Mouse (Mus musculus) layer of hippocampus, adult 18-20 months (tissue): ENCODE results near the gene Aym1. TPM values are rescaled to one million over a fixed set of nuclear protein-coding genes. Genes with fewer than 3 reads are reported as not detected.
"Not testable (repeated sequence)": the region's sequence is repeated elsewhere in the genome, so short reads cannot be mapped to it uniquely, and the experiment has no call there.

Experiments
- DNase-seq, 2 experiments: peaks; one replicate each; pipeline ENCODE4 v3.0.0; 2022; ENCODE audit warnings: low spot score in 2 of 2
- total RNA-seq, 2 experiments: library from RNA; stranded (reverse); gene quantifications; 2 replicates each; pipeline ENCODE4 v1.2.3; 2021

Gene Aym1
- total RNA-seq, 2 experiments from 2014 or later, result not detected

DNA sequence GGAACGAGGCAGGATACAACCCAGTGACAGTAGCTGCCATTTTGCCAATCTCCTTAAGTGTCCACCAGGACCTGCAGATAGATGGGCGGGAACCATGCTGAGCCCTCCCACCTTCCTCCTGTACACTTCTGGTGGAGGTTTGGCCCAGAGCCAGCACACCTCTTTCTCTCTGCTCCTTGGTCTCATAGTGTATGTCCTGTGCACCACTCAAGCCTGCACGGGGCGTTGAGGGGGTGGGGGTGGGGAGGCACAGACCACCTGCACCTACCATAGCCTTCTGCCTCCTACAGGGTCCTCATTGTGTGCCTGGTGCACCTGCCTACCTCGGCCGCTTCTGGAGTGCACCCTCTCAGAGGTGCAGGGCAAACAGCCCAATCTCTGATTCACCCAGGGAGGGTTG is 4.5 kb upstream of the Aym1 start:
- no peak for DNase-seq

DNA sequence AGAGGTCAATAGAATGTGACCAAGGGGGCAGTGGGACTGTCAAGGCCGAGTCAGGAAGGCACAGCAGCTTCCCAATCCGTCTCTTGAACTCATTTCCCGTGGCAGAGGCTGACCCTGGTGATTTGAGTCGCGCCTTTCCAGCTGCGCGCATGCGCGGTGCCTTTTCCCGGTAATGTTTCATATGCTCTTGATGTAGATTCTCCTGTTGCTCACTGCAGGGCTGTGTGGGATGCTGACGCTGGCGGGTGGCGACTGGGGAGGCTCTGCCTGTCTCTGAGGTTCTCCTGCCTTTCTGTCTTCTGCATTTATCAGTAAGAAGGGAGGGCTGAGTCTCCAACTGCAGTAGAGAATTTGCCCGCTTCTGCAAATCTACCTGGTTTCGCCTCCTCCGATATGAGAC is 2.8 kb upstream of the Aym1 start:
- peak; percentile 48 to 60 for DNase-seq

DNA sequence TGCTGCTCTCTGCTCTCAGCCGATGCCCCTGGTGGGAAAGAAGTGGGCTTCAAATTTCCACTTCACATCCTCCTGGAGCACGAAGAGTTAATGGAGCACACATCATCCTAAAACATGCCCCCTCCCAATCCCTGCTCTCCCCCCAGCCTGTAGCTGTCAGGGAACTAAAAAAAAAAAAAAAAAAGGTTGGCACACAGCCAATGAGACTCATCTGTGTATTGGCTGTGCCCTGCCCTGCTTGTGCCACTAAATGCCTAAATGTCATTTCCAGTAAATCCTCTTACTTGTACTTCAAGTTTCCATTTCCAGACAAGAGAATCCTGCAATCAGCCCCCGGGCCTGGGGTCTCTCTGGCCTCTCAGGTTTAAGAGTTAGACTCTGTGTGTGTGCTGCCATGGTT is 562 bp downstream of the Aym1 start:
- DNase-seq, result peak in 1 of 2 experiments; percentile 30

DNA sequence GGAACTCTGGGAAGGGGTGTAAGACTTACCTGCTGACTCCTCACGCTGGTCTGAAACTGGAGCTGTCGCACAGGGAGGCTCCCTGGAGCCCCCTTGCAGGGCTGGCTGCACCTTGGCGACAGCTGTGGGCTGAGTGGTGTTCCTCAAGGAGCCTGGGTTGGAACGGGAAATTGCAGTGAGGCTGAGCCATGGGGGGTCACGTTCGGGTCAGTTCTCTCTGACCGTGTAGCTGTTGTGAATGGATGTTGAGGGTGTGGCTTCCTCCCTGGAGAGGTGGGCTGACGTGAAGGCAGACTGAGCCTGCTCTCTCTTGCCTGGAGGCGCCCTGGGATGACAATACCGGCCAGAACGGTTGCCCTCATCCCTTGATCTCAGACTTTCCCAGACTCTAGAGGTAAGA is 1.7 kb downstream of the Aym1 start:
- DNase-seq, result no peak

DNA sequence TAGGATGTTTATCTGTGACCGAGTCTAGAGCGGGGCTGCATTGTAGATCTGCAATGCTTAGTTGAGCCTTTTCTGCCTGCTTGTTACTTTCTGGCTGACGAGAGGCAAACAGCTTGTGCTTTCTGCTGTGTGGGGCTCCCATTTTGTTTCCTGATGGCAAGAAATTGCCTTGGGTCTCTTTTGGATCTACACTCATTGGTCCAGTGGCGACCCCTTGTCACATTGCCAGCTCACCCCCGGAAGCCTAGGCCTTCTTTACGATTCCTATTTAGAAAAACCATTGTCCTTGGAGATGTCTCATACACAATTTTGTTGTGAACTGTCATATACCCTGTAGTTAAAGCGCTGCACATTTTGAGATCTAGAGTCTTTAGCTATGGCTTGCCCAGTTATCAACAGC is 4.2 kb downstream of the Aym1 start:
- DNase-seq, result no peak

DNA sequence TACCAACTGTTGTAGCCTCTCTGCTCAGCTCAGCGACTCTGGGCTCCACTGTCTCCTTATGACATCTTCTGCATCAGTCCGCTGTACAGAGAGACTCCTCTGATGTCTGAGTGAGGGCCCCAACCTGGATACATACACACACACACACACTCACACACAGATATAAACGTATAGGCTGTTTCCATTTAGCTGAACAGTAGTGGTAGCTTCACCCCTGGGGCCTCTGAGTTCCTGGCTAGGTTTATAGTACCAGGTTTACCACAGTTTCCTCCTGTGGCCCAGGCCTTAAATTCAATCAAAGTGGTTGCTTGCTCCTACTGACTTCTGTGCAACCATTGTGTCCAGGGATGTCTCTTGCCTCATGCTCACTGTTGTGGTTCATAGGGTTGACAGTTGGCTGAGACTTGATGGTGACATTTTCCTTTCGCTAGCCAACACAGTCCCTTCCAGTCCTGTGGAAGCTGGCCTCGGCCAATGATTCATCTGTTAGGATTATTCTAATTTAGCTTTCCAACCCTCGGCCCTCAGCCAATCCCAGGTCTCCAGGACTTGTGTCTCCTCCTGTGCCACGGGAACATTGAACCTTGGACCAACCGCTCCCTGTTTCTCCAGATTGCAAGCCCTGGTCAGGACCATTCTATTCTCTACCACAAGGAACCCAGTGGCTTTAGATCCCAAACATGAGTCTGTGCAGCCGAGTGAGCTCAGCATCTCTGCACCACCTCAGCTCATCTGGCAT is 5.3 kb downstream of the Aym1 start:
- no peak for DNase-seq

DNA sequence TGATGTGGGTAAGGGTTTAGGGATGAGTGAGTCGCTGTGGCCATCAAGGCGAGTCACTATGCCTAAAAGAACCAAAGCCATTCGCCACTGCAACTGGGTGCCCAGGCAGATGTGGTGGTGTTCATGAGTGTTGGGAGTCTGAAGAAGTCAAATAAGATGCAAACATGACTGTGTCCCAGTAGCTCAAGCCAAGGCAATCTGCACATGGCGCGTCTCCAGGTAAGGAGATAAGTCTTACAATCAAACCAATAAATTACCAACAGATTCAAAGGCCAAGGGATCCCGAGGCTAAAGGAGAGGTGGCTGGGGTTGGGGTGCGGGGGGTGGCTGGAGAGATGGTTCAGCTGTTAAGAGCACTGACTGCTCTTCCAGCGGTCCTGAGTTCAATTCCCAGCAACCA is 6.1 kb downstream of the Aym1 start:
- no peak for DNase-seq

DNA sequence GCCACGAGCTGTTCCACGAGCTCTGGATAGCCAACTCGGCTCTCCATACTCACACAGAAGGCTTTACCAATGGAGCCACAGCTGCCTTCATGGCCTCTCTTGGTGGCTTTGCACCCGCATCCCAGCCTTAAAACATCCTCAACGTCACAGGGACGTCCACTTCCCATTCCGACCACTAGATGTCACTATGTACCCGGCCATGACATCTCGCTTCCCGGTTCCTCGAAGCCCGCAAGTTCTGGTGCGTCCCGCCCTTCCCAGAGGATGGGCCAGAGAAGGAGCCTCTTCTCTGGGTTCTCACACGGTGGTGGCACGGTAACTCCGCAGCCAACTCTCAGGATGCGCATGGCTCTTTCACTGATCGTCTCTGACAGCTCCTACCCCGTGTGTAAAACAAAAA is 8.8 kb downstream of the Aym1 start:
- peak; percentile 68 to 95 for DNase-seq

DNA sequence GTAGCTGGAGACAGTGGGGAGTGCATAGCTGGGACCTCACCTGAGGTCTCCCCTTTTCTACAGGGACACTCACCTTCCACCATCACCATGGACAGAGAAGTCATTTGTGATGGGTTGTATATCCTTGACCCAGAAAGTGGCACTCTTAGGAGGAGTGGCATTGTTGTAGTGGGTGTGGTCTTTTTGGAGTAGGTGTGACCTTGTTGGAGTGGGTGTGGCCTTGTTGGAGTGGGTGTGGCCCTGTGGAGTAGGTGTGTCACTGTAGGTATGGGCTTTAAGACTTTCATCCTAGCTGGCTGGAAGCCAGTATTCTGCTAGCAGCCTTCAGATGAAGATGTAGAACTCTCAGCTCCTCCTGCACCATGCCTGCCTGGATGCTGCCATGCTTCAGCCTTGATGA is 10.6 kb downstream of the Aym1 start:
- DNase-seq, result not testable (repeated sequence)

DNA sequence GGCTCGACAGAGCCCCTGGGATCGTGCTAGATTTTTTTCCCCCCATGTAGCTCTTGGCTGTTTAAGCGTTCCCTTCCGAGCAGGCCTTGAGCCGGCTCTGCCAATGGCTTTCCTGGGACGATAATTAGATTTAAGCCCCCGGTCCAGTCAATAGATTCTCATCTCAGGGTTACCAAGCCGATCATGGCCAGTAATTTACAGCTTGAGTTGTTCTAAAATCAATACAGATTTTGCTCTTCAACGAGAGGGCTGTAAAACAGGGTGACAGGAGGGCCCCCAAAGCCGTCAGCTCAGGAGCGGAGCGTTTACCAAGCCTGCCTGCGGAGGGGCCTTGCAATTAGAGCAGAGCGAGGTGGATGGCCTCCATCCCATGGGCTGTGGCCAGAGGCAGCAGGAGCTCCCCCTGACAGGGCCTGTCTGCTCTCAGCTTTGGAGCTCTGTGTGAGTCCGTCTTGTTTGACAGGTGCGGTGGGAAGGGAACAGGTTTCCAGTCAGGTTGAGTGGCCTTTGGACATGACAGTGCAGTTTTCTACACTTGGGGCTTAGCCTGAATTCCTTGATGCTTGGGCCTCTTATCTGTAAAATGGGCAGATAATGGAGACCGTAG is 12.3 kb downstream of the Aym1 start:
- no peak for DNase-seq

DNA sequence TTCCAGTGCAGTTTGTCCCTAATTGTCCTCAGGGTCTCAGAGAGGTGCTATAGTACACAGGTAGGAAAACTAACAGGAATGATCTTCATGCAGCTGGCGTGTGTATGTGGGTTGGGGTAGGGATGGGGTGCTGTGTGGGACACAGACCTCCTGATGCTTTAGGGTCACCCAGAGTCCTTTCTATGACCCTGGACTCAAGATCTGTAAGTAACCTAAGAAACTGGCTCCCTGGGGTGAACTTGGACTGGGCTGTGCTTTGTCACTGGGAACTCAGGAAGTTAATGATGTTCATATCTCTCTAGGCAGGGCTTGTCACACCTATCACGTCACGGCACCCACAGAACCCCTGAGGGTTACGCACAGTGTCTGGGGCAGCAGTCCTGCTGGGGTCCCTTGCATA is 15.4 kb downstream of the Aym1 start:
- no peak for DNase-seq

DNA sequence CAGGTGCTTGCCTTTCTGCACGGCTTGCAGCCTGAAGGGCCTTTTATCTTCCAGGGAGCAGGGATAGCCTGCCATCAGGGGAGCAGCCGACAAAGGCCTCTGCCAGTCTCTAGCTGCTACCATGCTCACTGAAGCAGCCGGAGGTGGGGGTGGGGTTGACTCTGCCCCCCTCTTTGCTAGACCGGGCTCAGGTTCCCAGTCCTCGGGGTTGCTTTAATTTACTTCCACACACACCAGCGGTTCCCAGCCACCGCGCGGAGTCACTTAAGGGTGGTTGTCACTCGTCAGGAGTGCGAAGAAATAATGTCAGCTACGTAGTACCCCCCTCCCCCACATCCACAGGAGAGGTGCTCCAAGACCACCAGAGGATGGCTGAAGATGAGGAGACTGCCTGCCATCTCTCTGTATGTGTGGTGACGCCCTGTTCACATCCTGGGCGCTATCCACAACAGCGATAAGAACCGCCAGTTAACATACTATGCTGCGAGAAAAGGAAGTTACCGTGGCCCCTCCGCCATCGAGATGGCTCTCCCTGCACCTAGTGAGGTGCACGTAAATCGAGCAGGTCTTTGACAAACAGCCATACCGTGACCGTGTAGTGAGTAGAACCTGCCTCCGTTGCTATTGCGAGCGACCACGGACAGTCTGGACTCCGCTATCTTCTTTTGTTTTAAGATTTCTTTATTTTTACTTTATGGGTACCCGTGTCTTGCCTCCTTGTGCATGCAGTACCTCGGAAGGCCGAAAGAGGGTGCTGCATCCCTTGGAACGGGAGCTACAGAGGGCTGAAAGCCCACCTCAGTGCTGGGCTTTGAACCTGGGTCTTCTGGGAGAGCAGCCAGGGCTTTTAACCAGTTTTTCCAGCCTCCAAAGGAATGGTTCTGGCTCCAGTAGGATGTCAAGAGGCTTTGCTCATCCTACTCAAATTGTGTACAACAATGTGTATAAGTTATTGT is 16.2 kb downstream of the Aym1 start:
- peak; percentile 57 to 88 for DNase-seq

DNA sequence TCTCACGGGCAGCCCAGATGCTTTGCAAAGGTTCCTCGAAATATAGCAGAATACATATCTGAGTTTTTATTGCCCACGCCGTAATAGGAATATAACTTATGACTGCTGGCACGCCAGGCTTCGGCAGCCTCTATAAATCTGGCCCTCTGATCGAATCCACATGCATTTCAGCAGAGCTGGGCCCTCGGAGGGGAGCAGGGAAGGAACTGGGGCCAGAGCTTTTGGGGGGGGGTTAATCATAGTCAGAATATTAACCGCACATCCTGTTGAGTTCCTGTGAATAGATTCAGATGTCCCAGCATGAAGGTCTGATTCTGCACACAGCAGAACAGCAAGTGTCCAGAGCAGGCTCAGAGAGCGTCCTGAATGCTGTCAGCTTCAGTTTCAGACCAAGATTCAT is 17.2 kb downstream of the Aym1 start:
- no peak for DNase-seq

DNA sequence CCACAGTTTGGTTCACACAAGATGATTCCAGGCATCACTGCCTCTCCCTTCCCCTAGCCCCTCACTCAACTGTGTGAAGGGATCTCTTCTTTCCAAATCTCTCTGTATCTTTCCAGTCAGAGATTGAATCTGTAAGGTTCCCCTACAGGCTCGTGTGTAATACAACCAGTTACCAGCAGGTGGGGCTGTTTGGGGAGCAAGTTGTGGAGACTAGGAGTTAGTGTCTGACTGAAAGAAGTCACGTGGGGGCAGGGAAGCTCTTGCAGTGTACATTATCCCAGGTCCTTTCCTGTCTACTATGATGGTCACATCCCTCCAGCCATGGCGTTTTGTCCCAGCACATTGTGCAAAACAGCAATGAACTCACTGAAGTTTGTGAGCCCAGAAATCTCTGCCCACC is 18.7 kb downstream of the Aym1 start:
- DNase-seq, result peak; percentile 40 to 71

DNA sequence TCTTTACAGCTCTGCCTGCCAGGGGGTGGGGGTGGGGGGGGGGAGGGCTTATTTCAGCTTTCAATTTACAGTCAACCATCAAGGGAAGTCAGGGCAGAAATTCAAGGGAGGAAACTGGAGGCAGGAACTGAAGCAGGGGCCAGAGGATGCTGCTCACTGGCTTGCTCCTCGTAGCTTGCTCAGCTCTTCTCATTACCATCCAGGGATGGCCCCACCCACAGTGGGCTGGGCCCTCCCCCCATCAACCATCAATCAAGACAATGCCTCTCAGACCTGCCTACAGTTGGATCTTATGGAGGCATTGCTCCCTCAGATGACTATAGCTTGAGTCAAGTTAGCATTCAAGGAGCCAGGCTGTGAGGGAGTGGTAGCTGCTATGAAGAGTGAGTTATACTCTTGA is 19.2 kb downstream of the Aym1 start:
- DNase-seq, result no peak

DNA sequence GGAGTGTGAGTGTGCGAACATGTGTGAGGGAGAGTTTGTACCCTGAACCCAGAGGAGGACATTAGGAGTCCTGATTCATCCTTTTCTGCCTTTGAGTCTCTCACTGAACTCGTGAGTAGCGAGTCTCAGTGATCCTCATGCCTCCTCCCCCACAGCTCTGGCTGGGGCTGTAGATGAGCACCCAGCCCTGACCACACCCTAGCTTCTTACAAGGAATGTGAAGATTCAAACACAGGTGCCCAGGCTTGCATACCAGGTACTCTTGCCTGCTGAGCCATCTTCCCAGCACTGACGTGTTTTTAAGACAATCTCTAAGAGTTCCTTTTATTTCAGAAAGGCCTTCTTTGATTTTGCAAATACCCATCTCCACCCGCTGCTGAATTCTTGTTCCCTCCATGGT is 22.3 kb downstream of the Aym1 start:
- no peak for DNase-seq

DNA sequence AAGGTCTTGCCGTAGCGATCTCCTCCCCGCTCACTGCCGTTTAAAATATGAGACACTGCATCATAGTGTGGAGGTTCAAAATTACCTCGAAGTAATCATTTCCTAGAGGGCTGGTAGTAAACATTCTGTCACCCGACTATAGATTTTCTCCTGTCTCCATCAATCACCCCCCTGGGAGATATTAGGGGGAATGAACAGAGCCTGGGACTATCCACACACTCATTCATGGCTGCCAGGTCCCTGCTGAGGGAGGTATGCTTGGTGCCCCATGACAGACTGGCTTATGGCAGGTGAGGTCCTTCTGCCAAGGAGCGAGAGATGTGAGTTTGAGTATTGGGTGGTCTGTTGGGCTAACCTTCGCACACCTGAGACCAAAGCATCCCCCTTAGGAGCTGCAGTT is 23.5 kb downstream of the Aym1 start:
- no peak for DNase-seq

DNA sequence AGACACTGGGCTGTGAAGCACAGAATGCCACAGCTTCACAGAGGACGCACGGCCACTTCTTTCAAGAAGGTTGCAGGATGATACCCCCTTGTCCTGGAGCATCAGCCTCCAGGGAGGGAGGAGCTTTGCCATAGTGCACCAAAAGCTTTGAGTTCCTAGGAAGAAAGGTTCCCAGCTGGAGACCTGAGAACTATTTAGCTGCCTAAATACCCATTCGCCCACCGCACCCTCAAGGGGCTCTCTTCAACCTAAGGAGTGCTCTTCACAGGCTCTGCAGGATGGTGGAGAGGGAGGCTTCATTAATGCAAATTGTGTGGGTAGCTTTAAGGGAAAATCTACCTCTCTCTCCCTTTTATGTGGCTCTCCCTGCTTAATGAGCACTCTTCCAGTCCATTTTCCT is 25.5 kb downstream of the Aym1 start:
- DNase-seq, result no peak

DNA sequence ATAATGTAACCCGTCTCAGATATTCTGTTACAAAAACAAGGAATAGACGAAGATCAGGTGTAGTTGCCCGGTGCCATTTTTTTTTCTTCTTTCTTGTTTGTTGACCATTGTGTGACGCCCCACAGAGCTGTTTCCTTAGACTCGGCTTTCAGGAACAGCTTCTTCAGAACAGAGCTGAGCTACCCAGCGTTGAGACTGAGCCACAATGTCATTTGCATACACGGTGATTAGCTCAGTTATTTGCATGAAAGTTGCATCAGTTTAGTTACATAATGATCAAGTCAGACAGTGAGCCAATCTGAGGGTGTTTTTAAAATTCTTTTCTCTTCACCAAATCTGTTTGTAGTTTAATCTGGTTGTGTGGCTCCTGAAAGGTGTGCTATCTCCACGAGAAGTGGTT is 36.7 kb downstream of the Aym1 start:
- DNase-seq, result peak; percentile 28 to 66

DNA sequence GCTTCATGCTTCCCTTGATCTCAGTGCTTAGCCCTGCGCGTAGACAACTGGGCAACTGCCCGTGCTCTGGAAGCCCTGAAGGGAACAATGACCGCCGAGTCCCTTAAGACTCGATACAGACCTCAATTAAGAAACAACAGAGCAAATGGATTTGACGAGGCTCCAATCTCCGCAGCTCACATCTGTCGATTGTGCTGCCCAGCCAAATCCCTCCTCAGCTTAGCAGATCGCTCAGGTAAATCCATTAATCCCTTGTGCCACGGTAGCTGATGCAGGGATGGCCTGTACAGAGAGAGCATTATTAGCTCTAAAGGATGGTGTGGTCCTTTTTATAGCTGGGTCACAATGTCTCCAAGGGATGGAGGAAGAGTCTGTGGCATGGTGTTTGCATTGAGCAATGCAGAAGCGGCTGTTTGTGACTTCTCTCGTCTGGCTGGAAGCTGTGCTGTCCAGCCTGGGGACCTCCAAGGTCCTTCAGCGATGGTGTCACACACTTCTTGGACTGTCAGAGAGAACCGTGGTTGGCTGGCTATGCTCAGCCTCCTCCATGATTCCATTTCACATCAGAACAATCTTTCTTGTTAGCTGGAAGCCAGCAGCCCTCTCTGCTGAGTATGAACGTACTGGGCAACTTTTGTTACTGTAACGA is 39.3 kb downstream of the Aym1 start:
- no peak for DNase-seq

DNA sequence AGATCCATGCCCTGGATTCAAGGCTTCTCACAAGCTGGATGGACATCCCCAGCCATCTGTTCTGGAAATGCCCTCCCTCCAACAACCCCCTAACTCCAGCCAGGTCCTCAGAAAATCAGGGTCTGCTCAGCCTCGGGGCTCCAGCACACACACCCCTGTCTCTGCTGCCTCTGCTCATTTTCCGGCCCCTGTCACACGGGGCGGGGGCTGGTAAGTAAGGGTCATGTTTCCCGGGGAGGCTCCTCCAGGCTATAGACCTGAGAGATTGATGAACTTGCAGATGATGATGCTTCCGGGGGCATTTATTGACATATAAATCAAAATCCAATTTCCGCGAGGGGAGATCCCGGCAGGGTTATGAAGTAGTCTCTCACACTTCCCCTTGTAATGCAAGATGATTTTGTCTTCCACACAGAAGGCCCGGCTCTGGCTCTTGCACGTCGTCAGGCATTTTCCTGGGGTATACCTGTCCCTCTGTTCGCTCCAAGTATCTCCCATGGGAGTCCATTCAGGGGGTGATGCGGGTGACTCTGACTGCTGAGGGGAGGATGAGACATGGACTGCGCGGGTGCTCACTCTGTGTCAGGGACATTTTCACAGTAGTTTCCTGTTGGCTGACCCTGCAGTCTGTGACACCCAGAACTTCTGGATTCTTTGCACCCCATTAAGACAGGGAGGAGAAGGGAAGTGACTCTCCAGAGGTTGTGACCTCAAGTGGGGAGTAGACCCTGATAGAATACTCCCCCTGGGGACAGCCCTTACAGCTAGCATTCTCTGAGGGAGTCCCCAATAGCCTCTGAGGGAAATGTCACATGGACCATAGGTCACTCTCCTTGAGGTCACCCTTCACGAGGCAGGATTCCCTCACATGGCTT is 40.6 kb downstream of the Aym1 start:
- no peak for DNase-seq
